Comparison of ENCODE assay signal across 19 mouse cellular contexts in genomic region chr2:145950239-145950638, GRCm38 (mm10). TPM values are rescaled to one million over a fixed set of nuclear protein-coding genes. Genes with fewer than 3 reads are reported as not detected.
DNase-seq lines count a peak whose midpoint lies in the region; ATAC-seq and TF ChIP-seq lines count a peak whose summit lies in the region.
"Had no signal": no experiment of that assay in that cellular context is flagged by ENCODE, and none has a peak within 500 bp of the region (broad histone marks: within the 10 kb centered on the region; RNA-seq: fewer than 3 reads in every experiment).

No protein-coding gene starts in this region.

- H3K9me3 ChIP-seq in kidney, embryonic 14.5 days (ENCODE audit: control insufficient read depth, low read length): no peaks in the 10 kb centered on the region
- no peaks in the 10 kb centered on the region for H3K9me3 ChIP-seq in neural tube, embryonic 15.5 days (replicated peaks)
- H3K9me3 ChIP-seq: embryonic facial prominence, embryonic 13.5 days; heart, embryonic 12.5 days had no signal

- peak; percentile 73 for ATAC-seq in kidney, embryonic 14.5 days (ENCODE audit: low FRiP score, low TSS enrichment)
- no peak for ATAC-seq in neural tube, embryonic 15.5 days (ENCODE audit: low FRiP score)
- ATAC-seq: inflammation-experienced regulatory T-cells, adult 6 months; lung, postnatal 0 days had no signal

- no peaks in the 10 kb centered on the region for H3K27me3 ChIP-seq in kidney, embryonic 14.5 days (ENCODE audit: control insufficient read depth, insufficient read depth, low read length)
- no peaks in the 10 kb centered on the region for H3K27me3 ChIP-seq in kidney, adult 2 months (replicated peaks; ENCODE audit: control insufficient read depth, insufficient read depth, low read length)
- H3K27me3 ChIP-seq in neural tube, embryonic 15.5 days (replicated peaks): no peaks in the 10 kb centered on the region
- H3K27me3 ChIP-seq: heart, embryonic 12.5 days had no signal

- H3K4me3 ChIP-seq in kidney, embryonic 14.5 days (ENCODE audit: low read length): no peak overlapping the region
- no peak overlapping the region for H3K4me3 ChIP-seq in kidney, adult 2 months (ENCODE audit: insufficient read depth, low read depth, low read length)
- no peak overlapping the region for H3K4me3 ChIP-seq in neural tube, embryonic 15.5 days (replicated peaks)
- H3K4me3 ChIP-seq: embryonic facial prominence, embryonic 13.5 days; gastrocnemius, adult 2 months; heart, embryonic 12.5 days had no signal

- no peak overlapping the region for H3K4me2 ChIP-seq in kidney, embryonic 14.5 days (replicated peaks; ENCODE audit: low read depth, low read length)
- H3K4me2 ChIP-seq in neural tube, embryonic 15.5 days: no peak overlapping the region
- H3K4me2 ChIP-seq: embryonic facial prominence, embryonic 13.5 days; heart, embryonic 12.5 days had no signal

- H3K27ac ChIP-seq in kidney, embryonic 14.5 days (ENCODE audit: low read depth, low read length): no peak overlapping the region
- no peak overlapping the region for H3K27ac ChIP-seq in kidney, adult 2 months (ENCODE audit: insufficient read depth, low read depth, low read length)
- H3K27ac ChIP-seq in neural tube, embryonic 15.5 days (replicated peaks): no peak overlapping the region
- H3K27ac ChIP-seq: embryonic facial prominence, embryonic 13.5 days; gastrocnemius, adult 2 months; kidney, postnatal 0 days; stomach, postnatal 0 days had no signal

- H3K4me1 ChIP-seq in kidney, embryonic 14.5 days (ENCODE audit: control insufficient read depth, insufficient read depth, low read length): peaks cover 3% of the 10 kb centered on the region; the same call in 1 of the 2 replicates
- no peaks in the 10 kb centered on the region for H3K4me1 ChIP-seq in kidney, adult 2 months (ENCODE audit: control insufficient read depth, insufficient read depth, low read length)
- H3K4me1 ChIP-seq in neural tube, embryonic 15.5 days: peaks cover 19% of the 10 kb centered on the region; the same call in 1 of the 2 replicates
- H3K4me1 ChIP-seq: heart, embryonic 12.5 days had no signal

- no peak overlapping the region for H3K9ac ChIP-seq in kidney, embryonic 14.5 days (ENCODE audit: low read depth, low read length)
- H3K9ac ChIP-seq in neural tube, embryonic 15.5 days (replicated peaks): no peak overlapping the region
- H3K9ac ChIP-seq: embryonic facial prominence, embryonic 13.5 days; heart, embryonic 12.5 days had no signal

- no peak for TF ChIP-seq POLR2A in kidney, adult 2 months (IDR thresholded peaks at IDR 0.05; ENCODE audit: low read depth, low read length)

- H3K36me3 ChIP-seq in kidney, embryonic 14.5 days (ENCODE audit: control insufficient read depth, insufficient read depth, low read length): no peaks in the 10 kb centered on the region
- H3K36me3 ChIP-seq in kidney, adult 2 months (ENCODE audit: control insufficient read depth, insufficient read depth, low read length): no peaks in the 10 kb centered on the region
- H3K36me3 ChIP-seq in neural tube, embryonic 15.5 days: no peaks in the 10 kb centered on the region
- H3K36me3 ChIP-seq: embryonic facial prominence, embryonic 13.5 days; heart, embryonic 12.5 days had no signal

- TF ChIP-seq CTCF in kidney, adult 2 months (conservative IDR thresholded peaks at IDR 0.05; ENCODE audit: insufficient read depth, insufficient read length, low read depth, low read length): no peak

- no peak for DNase-seq in kidney, adult 2 months
- peak; percentile 49 for DNase-seq in neural tube, embryonic 10.5 days (ENCODE audit: extremely low spot score, low spot score)
- DNase-seq in mesoderm, embryonic 11.5 days (ENCODE audit: low read depth, low spot score): peak; percentile 65
- no peak for DNase-seq in right cerebral cortex, postnatal 4 days
- no peak for DNase-seq in thymus, adult 18-20 months
- DNase-seq: cerebellum, adult 18-20 months; cerebellum, postnatal 25 days; gastrocnemius, adult 2 months; heart, postnatal 14 days; liver had no signal

- WGBS in kidney, embryonic 14.5 days: 10% methylated on average over 10 of the region's 10 CpGs
- 23% methylated on average over 10 of the region's 10 CpGs for WGBS in kidney, adult 2 months
- WGBS in neural tube, embryonic 15.5 days: 18% methylated on average over 10 of the region's 10 CpGs

RNA-seq across cellular contexts. Expression of gene Crnkl1, which starts 15.4 kb away (rescaled TPM):
- polyA plus RNA-seq in kidney, embryonic 14.5 days (2014; fragmentation: Nextera tagmentation; extraction: Ambion mirVana): 28.7 and 31.9 TPM in 2 replicates
- polyA plus RNA-seq in kidney, adult 2 months (2012; rRNA removed): 5.9 and 8.8 TPM in 2 replicates
- polyA plus RNA-seq in neural tube, embryonic 15.5 days (2015; fragmentation: Nextera tagmentation; extraction: Ambion mirVana): 18.8 and 22.7 TPM in 2 replicates

RNA-seq across cellular contexts. Expression of gene Cfap61, which starts 15.7 kb away (rescaled TPM):
- polyA plus RNA-seq in kidney, embryonic 14.5 days (2014; fragmentation: Nextera tagmentation; extraction: Ambion mirVana): 0.49 and 0.73 TPM in 2 replicates
- polyA plus RNA-seq in kidney, adult 2 months (2012; rRNA removed): 0.29 and 0.38 TPM in 2 replicates
- polyA plus RNA-seq in neural tube, embryonic 15.5 days (2015; fragmentation: Nextera tagmentation; extraction: Ambion mirVana): 2.7 and 3.4 TPM in 2 replicates
- polyA plus RNA-seq: inflammation-experienced regulatory T-cells, adult 6 months; liver, embryonic 16.5 days had no signal

RNA-seq across cellular contexts. Expression of gene Naa20, which starts 48.3 kb away (rescaled TPM):
- polyA plus RNA-seq in kidney, embryonic 14.5 days (2014; fragmentation: Nextera tagmentation; extraction: Ambion mirVana): 205 and 206 TPM in 2 replicates
- 33.9 and 43.7 TPM in 2 replicates for polyA plus RNA-seq in kidney, adult 2 months (2012; rRNA removed)
- polyA plus RNA-seq in neural tube, embryonic 15.5 days (2015; fragmentation: Nextera tagmentation; extraction: Ambion mirVana): 130 and 140 TPM in 2 replicates

Comparison
In these comparisons a context has a peak if more than half of its experiments do, and no peak if none do; other contexts are left out.
1. DNase-seq: peak in neural tube, embryonic 10.5 days (single experiment) and mesoderm, embryonic 11.5 days (single experiment); none in kidney, adult 2 months (single experiment), right cerebral cortex, postnatal 4 days (single experiment) and thymus, adult 18-20 months (0 of 2).